Mouse (Mus musculus): ENCODE data around the gene Trap1. TPM values are rescaled to one million over a fixed set of nuclear protein-coding genes. Genes with fewer than 3 reads are reported as not detected.

The Trap1 gene
- polyA plus RNA-seq, 1 experiment from 2014 or later = 93.9 TPM

- 86% methylated on average over 5 of the region's 5 CpGs for WGBS
- H3K36me3 ChIP-seq = peaks cover 59% of the 10 kb centered on the region
These were observed 40.8 kb downstream of the Trap1 start, which contains the start of gene Dnase1 for GRCm38 (mm10) chr16:4036807-4037206. TSS of gene Dnase1 (plus strand) at chr16:4036942.

DNA sequence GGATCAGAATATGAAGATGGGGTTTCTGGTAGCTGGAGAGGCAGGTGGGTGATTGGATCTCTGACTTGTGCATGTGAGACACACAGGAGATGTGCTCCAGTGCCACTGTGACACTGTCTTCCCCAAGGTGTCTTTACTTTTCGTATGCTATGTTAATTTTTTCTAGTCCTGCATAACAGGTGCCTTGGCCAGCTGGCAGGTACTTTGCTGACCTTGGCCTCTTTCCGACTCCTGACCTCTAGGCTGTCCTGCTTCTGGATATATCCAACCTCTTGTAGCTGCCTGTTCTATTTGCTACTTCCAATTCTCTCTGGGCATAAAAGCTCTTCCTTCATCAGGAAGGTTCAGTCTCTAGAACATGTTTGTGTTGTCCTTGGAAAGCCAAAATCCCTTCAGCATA, 42.1 kb downstream of the Trap1 start:
- ATAC-seq (ENCODE audit: extremely low read depth, insufficient number of reproducible peaks, low FRiP score, low TSS enrichment) = no peak
- H3K4me1 ChIP-seq = peaks cover 7% of the 10 kb centered on the region
- peaks cover 47% of the 10 kb centered on the region for H3K36me3 ChIP-seq
- no peak overlapping the region for H3K4me3 ChIP-seq
- no peaks in the 10 kb centered on the region for H3K9me3 ChIP-seq
- H3K27me3 ChIP-seq (replicated peaks) = no peaks in the 10 kb centered on the region
- H3K4me2 ChIP-seq = no peak overlapping the region
- WGBS = 87% methylated on average over 2 of the region's 2 CpGs
- H3K27ac ChIP-seq (replicated peaks) = no peak overlapping the region
- no peak overlapping the region for H3K9ac ChIP-seq

More at GRCm38 (mm10) chr16:4036807-4037206, 40.8 kb downstream of the Trap1 start, which contains the start of gene Dnase1:
- Histone ChIP-seq H3K9ac (no peak within 1 kb of the TSS), H3K4me3 (no peak within 1 kb of the TSS), H3K4me2 (no peak within 1 kb of the TSS), H3K27me3 (replicated peaks) (no peaks in the 10 kb centered on the region), H3K27ac (replicated peaks) (no peak within 1 kb of the TSS), H3K4me1 (peaks cover 7% of the 10 kb centered on the region), H3K9me3 (no peaks in the 10 kb centered on the region)
- no peak for ATAC-seq (ENCODE audit: extremely low read depth, insufficient number of reproducible peaks, low FRiP score, low TSS enrichment)

- H3K9me3 ChIP-seq = no peaks in the 10 kb centered on the region
- H3K4me2 ChIP-seq = no peak overlapping the region
- WGBS = 89% methylated on average over 3 of the region's 3 CpGs
- ATAC-seq (ENCODE audit: extremely low read depth, insufficient number of reproducible peaks, low FRiP score, low TSS enrichment) = no peak
- no peak overlapping the region; the same call in 1 of the 2 replicates for H3K9ac ChIP-seq
- H3K27me3 ChIP-seq (replicated peaks) = no peaks in the 10 kb centered on the region
- no peak overlapping the region for H3K4me3 ChIP-seq
- no peak overlapping the region for H3K27ac ChIP-seq (replicated peaks)
- peaks cover 7% of the 10 kb centered on the region for H3K4me1 ChIP-seq
- peaks cover 36% of the 10 kb centered on the region for H3K36me3 ChIP-seq
These were observed 43.2 kb downstream of the Trap1 start for GRCm38 (mm10) chr16:4034476-4034875.

DNA sequence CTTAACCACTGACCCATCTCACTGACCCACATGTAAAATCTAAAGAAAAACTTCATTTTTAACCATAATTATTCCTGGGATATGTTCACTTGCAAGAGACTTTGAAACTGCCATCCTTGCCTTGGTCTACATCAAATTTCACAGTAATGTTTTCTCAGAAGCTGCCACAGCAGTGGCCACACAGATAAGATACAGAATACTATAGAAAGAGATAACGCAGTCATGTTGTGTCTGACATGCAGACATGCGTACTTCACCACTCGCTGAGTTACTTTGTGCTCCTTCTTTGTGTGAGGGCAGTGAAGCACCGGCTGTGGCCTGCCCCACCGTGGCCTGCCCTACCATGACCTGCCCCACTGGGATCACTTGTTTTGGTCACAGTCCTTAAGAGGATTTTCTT, 43.7 kb downstream of the Trap1 start:
- Histone ChIP-seq H3K27me3 (replicated peaks) (no peaks in the 10 kb centered on the region), H3K27ac (replicated peaks) (no peak overlapping the region), H3K4me3 (no peak overlapping the region), H3K4me1 (peaks cover 7% of the 10 kb centered on the region), H3K9me3 (no peaks in the 10 kb centered on the region), H3K4me2 (no peak overlapping the region), H3K36me3 (peaks cover 31% of the 10 kb centered on the region), H3K9ac (no peak overlapping the region)
- no peak for ATAC-seq (ENCODE audit: extremely low read depth, insufficient number of reproducible peaks, low FRiP score, low TSS enrichment)
- 38% methylated on average over 5 of the region's 5 CpGs for WGBS

DNA sequence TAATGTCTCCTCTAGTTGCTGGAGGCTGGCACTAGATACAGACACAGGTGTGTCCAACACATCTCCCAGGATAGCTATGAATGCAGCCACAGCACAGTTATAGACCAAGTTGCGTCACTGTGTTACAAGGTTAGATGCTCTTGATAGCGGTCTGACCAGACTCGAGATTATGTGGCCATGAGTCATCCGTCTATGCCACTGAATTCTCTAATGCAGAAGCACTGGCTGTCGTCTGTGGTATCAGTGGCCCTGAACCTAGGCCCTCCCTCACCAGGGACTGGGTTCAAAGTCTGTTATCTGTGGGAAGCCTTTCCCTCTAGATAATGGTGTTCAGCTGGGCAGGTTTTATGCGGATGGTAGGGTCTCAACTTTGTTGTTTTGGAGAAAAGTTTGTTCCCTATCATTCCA, 45.3 kb downstream of the Trap1 start:
- peaks cover 7% of the 10 kb centered on the region for H3K4me1 ChIP-seq
- no peaks in the 10 kb centered on the region for H3K27me3 ChIP-seq (replicated peaks)
- H3K36me3 ChIP-seq = peaks cover 14% of the 10 kb centered on the region
- H3K9me3 ChIP-seq = no peaks in the 10 kb centered on the region
- no peak overlapping the region for H3K4me3 ChIP-seq
- no peak for ATAC-seq (ENCODE audit: extremely low read depth, insufficient number of reproducible peaks, low FRiP score, low TSS enrichment)
- H3K4me2 ChIP-seq = no peak overlapping the region
- 66% methylated on average over 6 of the region's 6 CpGs for WGBS
- H3K9ac ChIP-seq = no peak overlapping the region
- H3K27ac ChIP-seq (replicated peaks) = no peak overlapping the region

- H3K4me1 ChIP-seq = peaks cover 7% of the 10 kb centered on the region
- 61% methylated on average over 5 of the region's 6 CpGs for WGBS
- H3K27ac ChIP-seq (replicated peaks) = no peak overlapping the region
- H3K27me3 ChIP-seq (replicated peaks) = no peaks in the 10 kb centered on the region
- ATAC-seq (ENCODE audit: extremely low read depth, insufficient number of reproducible peaks, low FRiP score, low TSS enrichment) = no peak
- peaks cover 7% of the 10 kb centered on the region; the same call in 1 of the 2 replicates for H3K36me3 ChIP-seq
- H3K9me3 ChIP-seq = no peaks in the 10 kb centered on the region
- no peak overlapping the region for H3K4me2 ChIP-seq
- no peak overlapping the region for H3K4me3 ChIP-seq
- H3K9ac ChIP-seq = no peak overlapping the region
These were observed 46.0 kb downstream of the Trap1 start for GRCm38 (mm10) chr16:4031441-4032274.

DNA sequence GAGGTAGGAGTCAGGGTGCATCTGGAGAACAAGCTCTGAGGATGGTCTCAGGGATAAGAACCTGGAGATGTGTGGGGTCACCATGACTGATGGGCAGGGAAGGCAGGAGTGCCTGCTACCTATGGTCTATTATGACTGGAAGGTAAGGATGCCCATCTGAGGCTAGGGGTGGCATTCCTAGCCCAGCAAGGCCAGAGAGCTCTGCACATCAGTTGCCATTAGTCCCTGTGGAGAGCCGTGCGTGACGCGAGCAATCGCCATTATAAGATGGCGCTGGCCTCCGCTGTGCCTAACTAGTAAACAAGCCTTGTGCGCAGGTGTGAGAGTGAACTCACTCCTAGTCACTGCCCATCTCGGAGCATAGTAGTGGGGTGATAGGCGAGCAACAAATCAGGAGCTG, 47.1 kb downstream of the Trap1 start:
- Histone ChIP-seq H3K27ac (replicated peaks) (no peak overlapping the region), H3K36me3 (no peaks in the 10 kb centered on the region), H3K4me2 (no peak overlapping the region), H3K9me3 (no peaks in the 10 kb centered on the region), H3K27me3 (replicated peaks) (no peaks in the 10 kb centered on the region), H3K4me3 (no peak overlapping the region), H3K9ac (no peak overlapping the region), H3K4me1 (peaks cover 7% of the 10 kb centered on the region)
- WGBS = 87% methylated on average over 10 of the region's 10 CpGs
- no peak for ATAC-seq (ENCODE audit: extremely low read depth, insufficient number of reproducible peaks, low FRiP score, low TSS enrichment)

DNA sequence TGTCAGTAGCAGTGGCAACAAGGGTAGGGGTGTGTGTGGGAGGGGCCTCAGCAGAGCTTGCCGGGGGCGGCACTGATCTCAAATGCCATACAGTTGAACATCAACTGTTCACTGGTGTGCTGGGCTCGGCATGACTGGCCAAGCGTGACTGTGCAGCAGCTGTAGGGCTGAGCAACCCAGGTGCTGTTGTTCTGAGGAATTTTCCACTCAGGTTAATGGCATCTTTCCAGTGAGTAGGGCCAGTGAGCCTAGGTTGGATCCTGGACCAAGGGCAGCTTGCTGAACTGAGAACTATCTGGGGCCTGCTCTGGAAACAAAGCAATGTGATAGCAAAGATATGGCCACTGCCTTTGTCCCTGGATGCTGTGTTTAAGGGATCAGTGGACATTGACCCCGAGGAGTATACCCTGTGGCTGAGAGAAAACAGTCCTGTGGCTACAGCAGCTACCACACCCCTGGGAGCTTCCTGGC, 48.2 kb downstream of the Trap1 start:
- Histone ChIP-seq H3K9me3 (no peaks in the 10 kb centered on the region), H3K4me1 (peaks cover 6% of the 10 kb centered on the region), H3K4me3 (no peak overlapping the region), H3K4me2 (no peak overlapping the region), H3K27ac (replicated peaks) (no peak overlapping the region), H3K36me3 (no peaks in the 10 kb centered on the region), H3K27me3 (replicated peaks) (no peaks in the 10 kb centered on the region), H3K9ac (no peak overlapping the region)
- ATAC-seq (ENCODE audit: extremely low read depth, insufficient number of reproducible peaks, low FRiP score, low TSS enrichment) = no peak
- WGBS = 73% methylated on average over 5 of the region's 5 CpGs

DNA sequence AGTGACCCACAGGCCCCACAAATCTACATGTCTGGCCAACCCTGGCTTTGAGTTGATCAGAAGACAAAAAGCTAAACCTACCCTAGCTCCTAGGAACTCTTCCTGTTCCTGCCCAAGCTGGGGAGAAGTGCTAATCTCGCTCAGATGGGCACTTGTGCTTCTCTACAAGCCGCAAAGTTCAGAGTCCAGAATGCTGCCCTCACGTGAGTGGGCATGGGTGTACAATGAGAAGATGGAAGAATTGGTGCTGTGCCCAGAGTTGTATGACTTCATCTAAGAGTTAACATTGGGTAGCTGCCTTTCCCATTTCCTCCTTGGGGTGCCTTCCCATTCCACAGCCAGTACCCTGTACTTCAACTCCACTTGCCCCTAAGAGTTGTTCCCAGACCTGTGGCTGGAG, 50.4 kb downstream of the Trap1 start:
- Histone ChIP-seq H3K9ac (no peak overlapping the region), H3K4me2 (no peak overlapping the region), H3K4me3 (no peak overlapping the region), H3K36me3 (no peaks in the 10 kb centered on the region), H3K27ac (replicated peaks) (no peak overlapping the region), H3K27me3 (replicated peaks) (no peaks in the 10 kb centered on the region), H3K9me3 (no peaks in the 10 kb centered on the region), H3K4me1 (no peaks in the 10 kb centered on the region)
- ATAC-seq (ENCODE audit: extremely low read depth, insufficient number of reproducible peaks, low FRiP score, low TSS enrichment) = no peak
- 73% methylated on average over 3 of the region's 3 CpGs for WGBS

GRCm38 (mm10) chr16:4026672-4027071, 51.0 kb downstream of the Trap1 start:
- 66% methylated on average over 1 of the region's 1 CpGs for WGBS
- no peak overlapping the region for H3K4me2 ChIP-seq
- H3K9ac ChIP-seq = no peak overlapping the region
- 0 out of 2 replicates have a peak, but pooled peaks cover 2% of the 10 kb centered on the region for H3K9me3 ChIP-seq
- H3K4me3 ChIP-seq = no peak overlapping the region
- no peak for ATAC-seq (ENCODE audit: extremely low read depth, insufficient number of reproducible peaks, low FRiP score, low TSS enrichment)
- no peak overlapping the region for H3K27ac ChIP-seq (replicated peaks)
- no peaks in the 10 kb centered on the region for H3K36me3 ChIP-seq
- no peaks in the 10 kb centered on the region for H3K27me3 ChIP-seq (replicated peaks)
- H3K4me1 ChIP-seq = no peaks in the 10 kb centered on the region

DNA sequence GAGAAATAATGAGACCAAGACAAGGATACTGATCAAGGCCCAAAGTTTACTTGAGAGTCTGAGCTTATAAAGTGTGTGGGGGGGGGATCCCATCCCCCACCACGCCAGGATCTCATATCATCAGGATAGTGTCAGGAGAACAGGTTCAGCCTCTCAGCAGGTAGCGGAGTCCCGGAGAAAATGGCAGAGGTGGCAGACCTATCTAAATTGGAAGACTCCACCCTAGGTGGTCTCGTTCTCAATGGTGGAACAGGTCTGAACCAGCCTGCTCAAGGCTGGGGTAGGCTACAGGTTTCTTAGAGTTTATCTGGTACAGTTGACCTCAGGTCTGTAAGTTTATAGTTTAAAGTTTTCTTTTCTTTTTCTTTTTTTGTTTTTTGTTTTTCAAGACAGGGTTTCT, 54.9 kb downstream of the Trap1 start:
- Histone ChIP-seq H3K4me1 (no peaks in the 10 kb centered on the region), H3K27ac (replicated peaks) (no peak overlapping the region), H3K4me2 (no peak overlapping the region), H3K4me3 (no peak overlapping the region), H3K27me3 (replicated peaks) (no peaks in the 10 kb centered on the region), H3K9ac (no peak overlapping the region), H3K9me3 (0 out of 2 replicates have a peak, but pooled peaks cover 3% of the 10 kb centered on the region), H3K36me3 (no peaks in the 10 kb centered on the region)
- WGBS = 68% methylated on average over 4 of the region's 4 CpGs
- no peak for ATAC-seq (ENCODE audit: extremely low read depth, insufficient number of reproducible peaks, low FRiP score, low TSS enrichment)

- Histone ChIP-seq H3K4me3 (no peak overlapping the region), H3K9me3 (0 out of 2 replicates have a peak, but pooled peaks cover 3% of the 10 kb centered on the region), H3K4me2 (no peak overlapping the region), H3K27ac (replicated peaks) (no peak overlapping the region), H3K27me3 (replicated peaks) (no peaks in the 10 kb centered on the region), H3K9ac (no peak overlapping the region), H3K4me1 (no peaks in the 10 kb centered on the region), H3K36me3 (no peaks in the 10 kb centered on the region)
- WGBS = 68% methylated on average over 1 of the region's 1 CpGs
- no peak for ATAC-seq (ENCODE audit: extremely low read depth, insufficient number of reproducible peaks, low FRiP score, low TSS enrichment)
These were observed 56.4 kb downstream of the Trap1 start for GRCm38 (mm10) chr16:4021241-4021640.

All from heart, embryonic 13.5 days (tissue).